8 mouse cellular contexts compared by ENCODE assay signal in the genomic region with DNA sequence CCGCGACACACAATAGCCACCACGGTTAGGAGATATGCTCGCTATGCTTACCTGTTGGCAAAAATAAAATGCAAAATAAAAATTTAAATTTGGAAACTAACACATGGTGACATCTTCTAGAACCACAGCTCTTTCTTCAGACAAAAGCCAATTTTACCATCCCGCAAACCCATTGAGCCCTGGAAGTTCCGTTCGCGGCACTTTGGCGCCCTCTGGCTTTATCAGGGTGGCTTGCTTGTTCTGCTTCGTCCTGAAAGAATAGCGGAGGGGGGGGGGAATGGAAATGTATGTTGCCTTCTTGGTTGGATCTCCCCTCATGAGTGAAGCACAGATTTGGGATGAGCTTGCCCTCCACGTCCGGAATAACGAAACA. TPM values are rescaled to one million over a fixed set of nuclear protein-coding genes. Genes with fewer than 3 reads are reported as not detected.
DNase-seq lines count a peak whose midpoint lies in the region; ATAC-seq and TF ChIP-seq lines count a peak whose summit lies in the region.

No protein-coding gene starts in this region.

- TF ChIP-seq POLR2A in MEL (IDR thresholded peaks at IDR 0.05; ENCODE audit: control insufficient read depth in 1 of 2, insufficient read depth in 1 of 2, low read depth in 1 of 2, low read length in 2 of 2, poor library complexity in 1 of 2), result no peak

- peak; percentile 25 for TF ChIP-seq RAD21 in MEL (IDR thresholded peaks at IDR 0.05; ENCODE audit: low read depth, low read length)

- under 1% methylated on average over 14 of the region's 14 CpGs for WGBS in hindbrain, embryonic 12.5 days

- no peaks in the 10 kb centered on the region for H3K4me1 ChIP-seq in MEL (ENCODE audit: control insufficient read depth in 1 of 2, insufficient read depth in 2 of 2, low read length in 2 of 2)
- peaks cover 24% of the 10 kb centered on the region for H3K4me1 ChIP-seq in hindbrain, embryonic 12.5 days

- H3K9ac ChIP-seq in MEL (ENCODE audit: control insufficient read depth, low read depth, low read length, poor library complexity, severe bottlenecking), result no peak overlapping the region
- H3K9ac ChIP-seq in hindbrain, embryonic 12.5 days, result peak overlapping the region; percentile 100

- peak in 2 of 3 experiments; percentile 11 to 44; a peak in 3 of 6 replicates for TF ChIP-seq CTCF in MEL (IDR thresholded peaks at IDR 0.05 in 2 of 3, conservative IDR thresholded peaks at IDR 0.05 in 1 of 3; ENCODE audit: control insufficient read depth in 1 of 3, insufficient read depth in 1 of 3, low read depth in 2 of 3, low read length in 3 of 3, poor library complexity in 1 of 3, severe bottlenecking in 1 of 3)

- no peaks in the 10 kb centered on the region for H3K9me3 ChIP-seq in MEL (replicated peaks; ENCODE audit: insufficient read depth, low read length)
- H3K9me3 ChIP-seq in hindbrain, embryonic 12.5 days (replicated peaks), result no peaks in the 10 kb centered on the region

- TF ChIP-seq EP300 in MEL (IDR thresholded peaks at IDR 0.05; ENCODE audit: low read depth in 1 of 2, low read length in 2 of 2), result no peak

- no peak overlapping the region for H3K4me3 ChIP-seq in MEL (ENCODE audit: control insufficient read depth in 1 of 2, insufficient read depth in 1 of 2, low read depth in 2 of 2, low read length in 2 of 2)
- H3K4me3 ChIP-seq in hindbrain, embryonic 12.5 days, result peak overlapping the region; percentile 98

- DNase-seq in MEL (ENCODE audit: low read depth, low spot score), result peak; percentile 3
- DNase-seq in cerebellum, adult 8-10 months, result peak; percentile 75
- DNase-seq in frontal cortex, postnatal 10 days (ENCODE audit: low spot score in 2 of 2), result peak; percentile 72 to 88
- DNase-seq in layer of hippocampus, postnatal 10 days (ENCODE audit: low spot score in 2 of 2), result peak; percentile 89 to 94
- peak; percentile 92 for DNase-seq in lung, postnatal 10 days
- peak; percentile 80 for DNase-seq in ovary, postnatal 36 days (ENCODE audit: low spot score)
- peak; percentile 88 for DNase-seq in thymus, postnatal 14 days

- peak; percentile 29 for ATAC-seq in hindbrain, embryonic 12.5 days (ENCODE audit: low FRiP score)

- peak overlapping the region; percentile 71 for H3K4me2 ChIP-seq in hindbrain, embryonic 12.5 days (replicated peaks)

- no peaks in the 10 kb centered on the region for H3K27me3 ChIP-seq in MEL (ENCODE audit: control insufficient read depth in 1 of 2, insufficient read depth in 2 of 2, low read length in 2 of 2)
- H3K27me3 ChIP-seq in hindbrain, embryonic 12.5 days, result no peaks in the 10 kb centered on the region

- H3K36me3 ChIP-seq in MEL (ENCODE audit: control insufficient read depth in 1 of 2, insufficient read depth in 2 of 2, low read length in 2 of 2), result no peaks in the 10 kb centered on the region
- no peaks in the 10 kb centered on the region for H3K36me3 ChIP-seq in hindbrain, embryonic 12.5 days

- H3K27ac ChIP-seq in MEL (ENCODE audit: control insufficient read depth, low read depth, low read length), result no peak overlapping the region
- peak overlapping the region; percentile 99 for H3K27ac ChIP-seq in hindbrain, embryonic 12.5 days

- H3K79me2 ChIP-seq in MEL (ENCODE audit: control insufficient read depth, insufficient read depth, low read length, poor library complexity), result no peaks in the 10 kb centered on the region

TF ChIP-seq in MEL, 35 proteins besides CTCF, POLR2A, EP300 and RAD21:
- TF ChIP-seq USF2 (IDR thresholded peaks at IDR 0.05; ENCODE audit: borderline replicate concordance in 1 of 2, insufficient read depth in 1 of 2, low read depth in 1 of 2, low read length in 2 of 2) (no peak), TCF12 (IDR thresholded peaks at IDR 0.05; ENCODE audit: low read depth, low read length) (no peak), MAZ (IDR thresholded peaks at IDR 0.05; ENCODE audit: low read depth, low read length) (no peak), HCFC1 (IDR thresholded peaks at IDR 0.05; ENCODE audit: low read depth, low read length) (no peak), MXI1 (IDR thresholded peaks at IDR 0.05; ENCODE audit: low read depth, low read length) (no peak), POLR2AphosphoS5 (IDR thresholded peaks at IDR 0.05; ENCODE audit: borderline replicate concordance, low read depth, low read length) (no peak), ZC3H11A (IDR thresholded peaks at IDR 0.05; ENCODE audit: low read depth, low read length) (peak; percentile 27; the same call in 1 of the 2 replicates), ZNF384 (IDR thresholded peaks at IDR 0.05; ENCODE audit: low read depth, low read length) (no peak), ZKSCAN1 (IDR thresholded peaks at IDR 0.05; ENCODE audit: low read depth, low read length) (no peak), MYB (IDR thresholded peaks at IDR 0.05; ENCODE audit: low read depth, low read length) (no peak), GATA1 (IDR thresholded peaks at IDR 0.05; ENCODE audit: low read depth, low read length) (no peak), POLR2AphosphoS2 (IDR thresholded peaks at IDR 0.05; ENCODE audit: low read length) (no peak), UBTF (IDR thresholded peaks at IDR 0.05; ENCODE audit: borderline replicate concordance, insufficient read depth, low read depth, low read length) (no peak), SMC3 (IDR thresholded peaks at IDR 0.05; ENCODE audit: low read depth, low read length) (0 out of 2 replicates have a peak, but pooled peaks have one; percentile 23), SIN3A (IDR thresholded peaks at IDR 0.05; ENCODE audit: low read length) (no peak), KAT2A (conservative IDR thresholded peaks at IDR 0.05; ENCODE audit: low read depth, low read length) (no peak), TBP (IDR thresholded peaks at IDR 0.05; ENCODE audit: low read depth, low read length) (no peak)

RNA-seq across cellular contexts. Expression of gene Basp1, which starts 1.2 kb away (rescaled TPM):
- 0.07 and 0.12 TPM in 2 replicates for total RNA-seq in MEL (2012; rRNA removed)
- polyA plus RNA-seq in MEL (2012; ENCODE audit: insufficient read depth in 1 of 2, insufficient read length in 2 of 2, low read depth in 1 of 2, low replicate concordance in 2 of 2, missing spikeins in 1 of 2), result not detected
- 381 and 469 TPM in 2 replicates for polyA plus RNA-seq in hindbrain, embryonic 12.5 days (2016; fragmentation: Nextera tagmentation; extraction: Ambion mirVana)
- total RNA-seq in layer of hippocampus, postnatal 10 days (2021), result 1,000 to 10,000 TPM; 1,220 to 1,337 TPM

Comparison
In these comparisons a context has a peak if more than half of its experiments do, and no peak if none do; other contexts are left out.
1. DNase-seq: peak in every context shown above with its lines; median percentile 92 in lung, postnatal 10 days; 92 in layer of hippocampus, postnatal 10 days; 88 in thymus, postnatal 14 days; 80 in frontal cortex, postnatal 10 days; 80 in ovary, postnatal 36 days; 75 in cerebellum, adult 8-10 months; 3 in MEL.
2. RNA of gene Basp1, which starts 1.2 kb away (total RNA-seq): 1,220 to 1,337 TPM in layer of hippocampus, postnatal 10 days; 0.07 to 0.12 TPM in MEL; every median in the first group is over 1,000 times any median in the second.